Mouse (Mus musculus): ENCODE measurements around the gene Pnkd. TPM values are rescaled to one million over a fixed set of nuclear protein-coding genes. Genes with fewer than 3 reads are reported as not detected.
A peak's percentile ranks its signal among the peaks of the same experiment; 100 is the strongest.
"Not testable (repeated sequence)": the region's sequence is repeated elsewhere in the genome, so short reads cannot be mapped to it uniquely, and the experiment has no call there.

Gene Pnkd
- polyA plus RNA-seq, 1 experiment from 2014 or later: 170 TPM

DNA sequence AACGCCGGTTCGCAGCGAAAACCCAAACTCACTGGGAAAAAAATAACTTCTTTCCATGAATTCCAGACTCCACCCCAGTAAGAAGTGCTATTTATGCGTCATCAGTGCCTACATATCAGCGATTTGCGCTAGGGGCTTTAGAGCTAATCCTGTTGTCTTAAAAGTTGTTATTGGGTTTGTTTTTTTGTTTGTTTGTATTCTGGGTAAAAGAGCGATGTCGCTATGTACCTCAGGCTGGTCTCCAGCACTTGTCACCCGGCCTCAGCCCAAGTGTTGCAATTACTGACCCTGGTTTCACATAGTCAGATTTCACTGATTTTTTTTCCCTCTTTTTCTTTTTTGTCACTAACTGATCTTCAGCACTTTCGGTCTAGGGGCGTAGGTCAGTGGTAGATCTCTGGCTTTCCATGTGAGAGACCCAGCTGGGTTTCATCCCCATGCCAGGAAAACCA, 19.6 kb downstream of the Pnkd start:
- no peaks in the 10 kb centered on the region for H3K9me3 ChIP-seq
- peak overlapping the region; percentile 96 for H3K27ac ChIP-seq
- H3K27me3 ChIP-seq (ENCODE audit: insufficient read depth, poor library complexity, severe bottlenecking): no peaks in the 10 kb centered on the region
- H3K36me3 ChIP-seq: no peaks in the 10 kb centered on the region
- WGBS: 4% methylated on average over 12 of the region's 12 CpGs
- H3K4me3 ChIP-seq: peak overlapping the region; percentile 68
- H3K4me1 ChIP-seq: peaks cover 64% of the 10 kb centered on the region
- DNase-seq (ENCODE audit: low spot score): no peak

DNA sequence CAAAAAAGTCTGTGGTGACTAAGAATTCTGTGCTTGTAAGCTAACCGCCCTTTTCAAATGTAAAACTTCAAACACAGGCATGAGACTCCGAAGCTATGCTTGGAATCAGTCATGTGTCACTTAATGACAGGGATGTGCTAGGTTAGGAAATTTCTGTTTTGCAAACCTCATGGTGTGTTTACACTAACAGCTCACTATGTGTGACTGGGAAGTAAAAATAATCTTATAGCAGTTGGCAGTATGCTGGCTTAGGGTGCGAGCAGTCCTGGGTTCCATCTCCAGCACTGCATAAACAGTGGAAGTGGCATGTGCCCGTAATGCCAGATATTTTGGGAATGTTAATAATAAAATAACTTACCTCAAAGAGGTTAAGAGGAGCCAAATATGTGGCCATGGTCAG, 20.2 kb downstream of the Pnkd start:
- WGBS: 66% methylated on average over 4 of the region's 4 CpGs
- H3K4me1 ChIP-seq: peaks cover 64% of the 10 kb centered on the region

DNA sequence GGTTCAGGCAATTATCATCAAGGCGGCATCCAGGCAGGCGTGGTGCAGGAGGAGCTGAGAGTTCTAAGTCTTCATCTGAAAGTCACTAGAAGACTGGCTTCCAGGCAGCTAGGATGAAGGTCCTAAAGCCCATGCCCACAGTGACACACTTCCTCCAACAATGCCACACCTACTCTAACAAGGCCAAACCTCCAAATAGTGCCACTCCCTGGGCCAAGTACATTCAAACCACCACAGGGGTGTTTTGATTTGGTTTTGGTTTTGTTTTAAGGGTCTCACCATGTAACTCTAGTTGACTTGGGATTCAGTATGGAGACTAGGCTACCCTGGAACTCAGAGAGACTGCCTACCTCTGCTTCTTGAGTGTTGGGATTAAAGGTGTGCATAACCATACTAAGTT, 20.8 kb downstream of the Pnkd start, which contains the start of gene Tmbim1:
Gene Tmbim1, minus strand, starts transcription at position 101 of the 400 bp plus-strand sequence.
- H3K27ac ChIP-seq: peak within 1 kb of the TSS; percentile 96
- peaks cover 60% of the 10 kb centered on the region for H3K4me1 ChIP-seq
- 85% methylated on average over 2 of the region's 2 CpGs for WGBS

More for the DNA sequence above, 20.2 kb downstream of the Pnkd start:
- no peak overlapping the region for H3K4me3 ChIP-seq
- H3K9me3 ChIP-seq: no peaks in the 10 kb centered on the region
- no peak for DNase-seq (ENCODE audit: low spot score)
- H3K36me3 ChIP-seq: no peaks in the 10 kb centered on the region
- no peaks in the 10 kb centered on the region for H3K27me3 ChIP-seq (ENCODE audit: insufficient read depth, poor library complexity, severe bottlenecking)
- H3K27ac ChIP-seq: no peak overlapping the region

DNA sequence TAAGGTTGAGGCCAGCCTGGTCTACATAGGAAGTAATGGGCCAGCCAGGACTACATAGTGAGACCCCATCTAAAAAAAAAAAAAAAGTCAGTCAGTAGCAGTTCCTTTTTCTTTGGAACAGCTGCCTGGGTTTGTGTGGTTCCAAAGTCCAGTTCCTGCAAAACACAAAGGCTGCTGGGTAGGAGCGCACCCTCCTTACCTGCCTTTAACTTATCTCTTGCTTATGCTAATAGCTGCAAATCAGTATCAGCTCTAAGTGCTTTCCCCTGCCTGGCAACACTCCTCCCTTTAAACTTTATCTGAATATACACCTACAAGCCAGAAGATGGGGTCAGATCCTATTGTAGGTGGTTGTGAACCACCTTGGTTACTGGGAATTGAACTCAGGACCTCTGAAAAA, 22.4 kb downstream of the Pnkd start:
- Histone ChIP-seq H3K36me3 (no peaks in the 10 kb centered on the region), H3K4me3 (no peak overlapping the region), H3K27me3 (ENCODE audit: insufficient read depth, poor library complexity, severe bottlenecking) (no peaks in the 10 kb centered on the region), H3K27ac (no peak overlapping the region), H3K4me1 (peaks cover 50% of the 10 kb centered on the region), H3K9me3 (no peaks in the 10 kb centered on the region)
- DNase-seq (ENCODE audit: low spot score): no peak
- WGBS: 81% methylated on average over 1 of the region's 1 CpGs

More for the DNA sequence above, 20.8 kb downstream of the Pnkd start, which contains the start of gene Tmbim1:
- Histone ChIP-seq H3K4me3 (peak within 1 kb of the TSS; percentile 68), H3K27me3 (ENCODE audit: insufficient read depth, poor library complexity, severe bottlenecking) (no peaks in the 10 kb centered on the region), H3K9me3 (no peaks in the 10 kb centered on the region), H3K36me3 (no peaks in the 10 kb centered on the region)
- no peak for DNase-seq (ENCODE audit: low spot score)

DNA sequence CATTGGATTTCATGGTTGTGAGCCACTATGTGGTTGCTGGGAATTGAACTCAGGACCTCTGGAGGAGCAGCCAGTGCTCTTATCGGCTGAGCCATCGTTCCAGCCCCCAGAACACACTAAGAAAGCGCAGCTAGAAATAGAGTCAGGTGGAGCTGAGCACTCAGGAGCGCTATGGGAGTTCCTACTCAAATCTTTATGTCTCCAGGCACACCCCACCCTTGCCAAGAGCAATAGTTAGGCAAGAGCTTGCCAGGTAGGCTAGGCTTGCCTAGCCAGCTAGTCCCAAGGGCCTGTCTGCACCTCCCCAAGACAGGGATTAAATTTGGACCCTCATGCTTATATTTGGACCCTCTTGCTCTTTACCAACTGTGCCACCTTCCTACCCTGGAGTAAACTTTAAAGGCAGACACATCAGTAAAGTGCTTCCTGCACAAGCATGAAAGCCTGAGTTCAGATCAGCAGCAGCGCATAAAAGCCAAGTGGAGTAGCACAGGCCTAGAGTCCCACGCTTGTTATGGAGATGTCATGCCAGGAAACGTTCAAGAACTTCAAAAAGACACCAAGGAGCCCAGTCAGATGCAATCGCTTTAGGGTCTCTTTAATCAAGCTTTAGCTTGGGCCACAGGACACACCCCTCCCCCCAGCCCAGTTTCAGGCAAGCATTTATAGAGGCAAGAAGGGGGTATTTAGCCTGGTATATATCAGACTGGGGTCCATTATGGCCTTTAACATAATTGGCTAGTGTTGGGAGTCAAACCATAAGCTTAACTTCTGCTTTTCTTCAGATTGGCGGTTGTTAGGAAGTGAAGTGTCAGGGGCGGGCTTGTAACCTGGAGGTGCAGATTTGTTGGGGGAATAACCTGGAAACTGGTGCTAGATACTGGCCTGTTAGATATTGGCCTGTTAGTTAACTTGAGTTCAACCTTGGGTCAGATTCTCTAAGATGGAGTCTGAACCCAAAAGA, 23.6 kb downstream of the Pnkd start:
- WGBS: 71% methylated on average over 10 of the region's 10 CpGs
- Histone ChIP-seq H3K4me3 (no peak overlapping the region), H3K9me3 (no peaks in the 10 kb centered on the region), H3K36me3 (no peaks in the 10 kb centered on the region), H3K27me3 (ENCODE audit: insufficient read depth, poor library complexity, severe bottlenecking) (no peaks in the 10 kb centered on the region), H3K27ac (no peak overlapping the region), H3K4me1 (peaks cover 53% of the 10 kb centered on the region)
- no peak for DNase-seq (ENCODE audit: low spot score)

DNA sequence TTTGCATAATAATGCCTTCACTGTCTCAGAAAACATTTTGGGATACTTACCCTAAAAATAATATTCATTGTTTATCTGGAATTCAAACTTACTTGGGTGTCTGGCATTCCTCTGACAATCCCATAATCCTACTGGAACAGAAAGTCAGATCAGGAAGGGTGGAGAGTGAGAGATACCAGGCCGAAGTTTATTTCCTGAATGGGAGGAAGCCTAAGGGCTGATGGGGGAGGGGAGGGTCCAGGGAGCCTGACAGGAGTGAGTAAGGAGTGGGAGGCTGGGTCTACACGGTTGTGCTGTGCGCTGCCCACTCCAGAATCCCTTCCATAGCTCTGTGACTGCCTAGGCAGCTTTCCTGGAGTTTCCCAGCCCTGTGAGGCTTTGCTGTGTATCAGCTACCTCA, 25.0 kb downstream of the Pnkd start:
- Histone ChIP-seq H3K4me3 (no peak overlapping the region), H3K4me1 (peaks cover 42% of the 10 kb centered on the region), H3K9me3 (no peaks in the 10 kb centered on the region), H3K27me3 (ENCODE audit: insufficient read depth, poor library complexity, severe bottlenecking) (no peaks in the 10 kb centered on the region), H3K36me3 (no peaks in the 10 kb centered on the region), H3K27ac (peak overlapping the region; percentile 83)
- DNase-seq (ENCODE audit: low spot score): no peak
- WGBS: 22% methylated on average over 3 of the region's 3 CpGs

DNA sequence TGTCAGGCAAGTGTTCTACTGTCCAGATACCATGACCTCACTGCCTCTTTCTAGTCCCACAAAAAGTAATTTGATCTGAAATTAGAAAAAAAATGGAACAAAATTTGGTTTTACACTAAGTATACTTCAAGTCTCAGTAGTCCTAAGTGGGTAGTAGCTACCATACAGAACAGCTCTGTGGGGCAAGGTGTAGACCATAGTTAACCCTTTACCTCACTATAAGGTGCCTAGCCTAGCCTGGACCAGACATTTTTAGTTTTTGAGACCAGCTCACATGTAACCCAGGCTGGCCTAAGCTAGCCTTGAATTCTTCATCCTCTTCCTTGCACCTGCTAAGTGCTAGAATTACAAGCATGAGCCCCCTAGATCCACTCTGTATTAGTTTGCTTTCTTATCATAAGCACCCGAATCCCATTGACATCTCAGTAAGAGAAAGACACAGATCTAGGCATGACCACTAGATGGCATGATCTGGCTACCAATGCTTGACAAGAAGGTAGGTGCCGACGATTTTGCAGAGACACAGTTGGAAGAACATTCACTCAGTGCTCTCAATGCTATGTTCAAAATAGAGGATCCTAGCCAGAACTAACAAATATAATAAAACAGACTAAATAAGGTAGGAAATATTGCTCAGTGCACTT, 28.4 kb downstream of the Pnkd start:
- DNase-seq (ENCODE audit: low spot score): no peak
- WGBS: 2% methylated on average over 3 of the region's 3 CpGs
- H3K27ac ChIP-seq: peak overlapping the region; percentile 67; the same call in 1 of the 2 replicates
- H3K9me3 ChIP-seq: no peaks in the 10 kb centered on the region
- H3K4me3 ChIP-seq: no peak overlapping the region
- peaks cover 37% of the 10 kb centered on the region for H3K4me1 ChIP-seq
- no peaks in the 10 kb centered on the region for H3K27me3 ChIP-seq (ENCODE audit: insufficient read depth, poor library complexity, severe bottlenecking)
- H3K36me3 ChIP-seq: no peaks in the 10 kb centered on the region

DNA sequence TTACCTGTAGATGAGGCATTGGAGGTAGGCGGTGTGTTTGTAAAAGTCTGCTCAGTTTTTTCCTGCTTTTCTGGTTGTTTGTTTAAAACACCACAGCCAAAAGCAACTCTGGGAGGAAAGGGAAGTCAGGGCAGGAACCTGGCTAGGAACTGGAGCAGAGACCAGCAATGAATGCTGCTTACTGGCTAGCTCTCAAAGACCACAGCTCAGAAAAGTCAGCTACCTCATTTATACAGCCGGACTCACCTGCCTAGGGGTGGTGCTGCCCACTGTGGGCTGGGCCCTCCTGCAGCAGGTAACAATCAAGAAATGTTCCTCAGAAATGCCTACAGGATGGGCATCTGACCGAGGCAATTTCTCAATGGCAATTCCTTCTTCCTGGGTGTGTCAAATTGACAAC, 30.1 kb downstream of the Pnkd start:
- Histone ChIP-seq H3K27me3 (ENCODE audit: insufficient read depth, poor library complexity, severe bottlenecking) (no peaks in the 10 kb centered on the region), H3K36me3 (no peaks in the 10 kb centered on the region), H3K4me3 (no peak overlapping the region), H3K9me3 (no peaks in the 10 kb centered on the region), H3K27ac (no peak overlapping the region), H3K4me1 (peaks cover 23% of the 10 kb centered on the region)
- DNase-seq (ENCODE audit: low spot score): no peak
- WGBS: 81% methylated on average over 3 of the region's 3 CpGs

DNA sequence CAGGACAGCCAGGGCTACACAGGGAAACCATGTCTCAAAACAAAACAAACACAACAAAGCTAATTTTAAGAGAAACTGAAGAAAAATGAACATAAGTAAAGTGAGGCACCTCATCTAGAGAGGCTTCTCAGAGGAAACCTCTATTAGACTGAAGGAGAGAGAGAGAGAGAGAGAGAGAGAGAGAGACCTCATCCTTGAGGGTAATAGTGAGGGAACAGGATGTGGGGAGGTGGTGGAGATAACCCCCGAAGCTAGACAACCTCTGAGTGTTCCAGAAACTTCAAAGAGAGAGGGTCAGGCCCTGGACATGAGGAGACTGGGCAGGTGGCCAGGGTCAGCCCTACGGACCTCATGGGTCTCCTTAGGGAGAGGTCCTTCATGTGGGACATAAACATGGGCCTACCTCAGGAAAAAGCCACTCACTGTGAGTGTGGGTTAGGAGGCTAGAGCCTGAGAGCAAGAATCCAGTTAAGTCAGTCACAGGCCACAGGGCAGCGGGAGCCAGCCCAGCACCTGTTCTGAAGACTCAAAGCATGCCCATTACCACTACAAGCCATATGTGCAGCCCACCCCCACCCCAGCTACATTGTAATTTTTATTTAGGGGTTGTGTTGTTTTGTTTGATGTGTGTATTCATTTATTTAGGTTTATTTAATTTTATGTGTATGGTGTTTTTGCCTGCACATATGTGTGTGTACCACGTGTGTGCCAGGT, 31.5 kb downstream of the Pnkd start:
- DNase-seq (ENCODE audit: low spot score): no peak
- Histone ChIP-seq H3K27ac (no peak overlapping the region), H3K36me3 (no peaks in the 10 kb centered on the region), H3K9me3 (no peaks in the 10 kb centered on the region), H3K4me3 (no peak overlapping the region), H3K27me3 (ENCODE audit: insufficient read depth, poor library complexity, severe bottlenecking) (no peaks in the 10 kb centered on the region), H3K4me1 (peaks cover 21% of the 10 kb centered on the region)
- 78% methylated on average over 4 of the region's 4 CpGs for WGBS

DNA sequence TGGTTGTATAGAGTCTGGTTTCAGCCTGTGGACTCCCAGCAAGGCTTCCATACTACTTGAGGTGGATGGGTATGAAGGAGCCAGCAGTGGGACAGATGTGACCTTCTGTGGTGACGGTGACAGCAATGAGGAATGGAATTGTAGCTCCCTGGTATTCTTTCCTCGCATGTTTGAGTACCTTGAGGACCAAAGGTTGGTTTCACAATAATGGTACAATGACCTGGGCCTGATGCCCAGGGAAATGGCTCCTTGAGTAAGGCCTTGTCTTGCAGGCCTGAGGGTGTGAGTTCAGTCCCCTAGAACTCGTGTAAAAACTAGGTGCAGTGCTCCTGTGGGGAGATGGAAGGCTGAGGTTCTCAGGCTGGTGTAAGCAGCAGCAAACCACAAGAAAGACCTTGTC, 34.0 kb downstream of the Pnkd start:
- H3K9me3 ChIP-seq: no peaks in the 10 kb centered on the region
- WGBS: 87% methylated on average over 3 of the region's 3 CpGs

DNA sequence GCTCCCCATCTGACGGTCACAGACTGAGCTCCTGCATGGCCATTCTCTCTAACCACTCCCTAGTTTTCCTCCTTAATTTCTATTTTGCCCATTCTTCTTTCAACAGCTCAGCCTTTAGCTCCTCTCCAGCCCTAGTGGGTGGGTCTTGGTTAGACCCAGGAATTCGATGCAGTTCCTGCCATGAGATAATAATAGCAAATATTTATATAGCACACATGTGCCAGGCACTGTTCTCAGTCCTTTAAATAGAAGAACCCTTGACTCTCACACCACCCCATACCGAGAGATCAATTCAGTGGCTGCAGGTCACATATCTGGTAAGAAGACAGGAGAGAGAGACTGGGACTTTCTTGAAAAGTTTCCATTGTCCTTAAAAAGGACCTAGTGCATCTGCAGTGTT, 36.7 kb downstream of the Pnkd start:
- 60% methylated on average over 3 of the region's 3 CpGs for WGBS
- Histone ChIP-seq H3K36me3 (0 out of 2 replicates have a peak, but pooled peaks cover 3% of the 10 kb centered on the region), H3K4me3 (no peak overlapping the region), H3K27me3 (ENCODE audit: insufficient read depth, poor library complexity, severe bottlenecking) (no peaks in the 10 kb centered on the region), H3K4me1 (peaks cover 24% of the 10 kb centered on the region), H3K9me3 (no peaks in the 10 kb centered on the region), H3K27ac (peak overlapping the region; percentile 62; the same call in 1 of the 2 replicates)
- DNase-seq (ENCODE audit: low spot score): no peak

More for the DNA sequence above, 34.0 kb downstream of the Pnkd start:
- no peak for DNase-seq (ENCODE audit: low spot score)
- Histone ChIP-seq H3K4me1 (peaks cover 25% of the 10 kb centered on the region), H3K27ac (no peak overlapping the region), H3K4me3 (no peak overlapping the region), H3K36me3 (no peaks in the 10 kb centered on the region), H3K27me3 (ENCODE audit: insufficient read depth, poor library complexity, severe bottlenecking) (no peaks in the 10 kb centered on the region)

DNA sequence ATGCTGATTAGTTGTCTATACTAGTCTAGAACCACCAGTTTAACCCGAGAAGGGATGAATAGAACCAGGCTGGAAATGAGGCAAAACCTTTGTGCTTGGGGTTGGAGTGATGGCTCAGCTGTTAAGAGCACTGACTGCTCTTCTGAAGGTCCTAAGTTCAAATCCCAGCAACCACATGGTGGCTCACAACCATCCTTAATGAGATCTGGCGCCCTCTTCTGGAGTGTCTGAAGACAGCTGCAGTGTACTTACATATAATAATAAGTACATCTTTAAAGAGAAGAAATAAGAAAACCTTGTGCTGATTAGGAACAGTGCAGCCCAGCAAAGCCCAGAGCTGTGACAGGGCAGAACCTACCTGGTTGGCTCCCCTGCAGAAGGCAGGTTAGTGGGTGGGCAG, 42.2 kb downstream of the Pnkd start:
- Histone ChIP-seq H3K36me3 (peaks cover 15% of the 10 kb centered on the region; the same call in 1 of the 2 replicates), H3K4me1 (peaks cover 33% of the 10 kb centered on the region)
- H3K27me3 ChIP-seq (ENCODE audit: insufficient read depth, poor library complexity, severe bottlenecking); H3K4me3 ChIP-seq; H3K9me3 ChIP-seq; H3K27ac ChIP-seq; DNase-seq (ENCODE audit: low spot score): not testable (repeated sequence)
- WGBS: 69% methylated on average over 2 of the region's 2 CpGs
